Mouse (Mus musculus) erythroblast, adult 5-6 weeks (primary cell): ENCODE measurements around the gene Fbln1. TPM values are rescaled to one million over a fixed set of nuclear protein-coding genes. Genes with fewer than 3 reads are reported as not detected.

Experiments used
- ATAC-seq: replicated peaks from 2 replicates; pipeline ENCODE4 v1.8.0; 2016; ENCODE audit warnings: moderate number of reproducible peaks, mild to moderate bottlenecking, moderate TSS enrichment, inconsistent platforms; ENCODE audit not compliant: poor library complexity, low FRiP score, severe bottlenecking
- total RNA-seq, 2 experiments: library from RNA; stranded (forward) in 1 of 2; stranded (reverse) in 1 of 2; fragments of 150-400 nt in 1 of 2; fragments of 200-764, 138-1000 nt in 1 of 2; gene quantifications; 2 replicates each; pipeline versions ENCODE4 v1.2.3 to v1.2.4; 2015 to 2017; ENCODE audit warnings: low replicate concordance in 2 of 2

Fbln1 gene
- not detected in 2 replicates for total RNA-seq (2015; ENCODE audit: low replicate concordance)
- total RNA-seq (2017; ENCODE audit: low replicate concordance) = not detected in 2 replicates

DNA sequence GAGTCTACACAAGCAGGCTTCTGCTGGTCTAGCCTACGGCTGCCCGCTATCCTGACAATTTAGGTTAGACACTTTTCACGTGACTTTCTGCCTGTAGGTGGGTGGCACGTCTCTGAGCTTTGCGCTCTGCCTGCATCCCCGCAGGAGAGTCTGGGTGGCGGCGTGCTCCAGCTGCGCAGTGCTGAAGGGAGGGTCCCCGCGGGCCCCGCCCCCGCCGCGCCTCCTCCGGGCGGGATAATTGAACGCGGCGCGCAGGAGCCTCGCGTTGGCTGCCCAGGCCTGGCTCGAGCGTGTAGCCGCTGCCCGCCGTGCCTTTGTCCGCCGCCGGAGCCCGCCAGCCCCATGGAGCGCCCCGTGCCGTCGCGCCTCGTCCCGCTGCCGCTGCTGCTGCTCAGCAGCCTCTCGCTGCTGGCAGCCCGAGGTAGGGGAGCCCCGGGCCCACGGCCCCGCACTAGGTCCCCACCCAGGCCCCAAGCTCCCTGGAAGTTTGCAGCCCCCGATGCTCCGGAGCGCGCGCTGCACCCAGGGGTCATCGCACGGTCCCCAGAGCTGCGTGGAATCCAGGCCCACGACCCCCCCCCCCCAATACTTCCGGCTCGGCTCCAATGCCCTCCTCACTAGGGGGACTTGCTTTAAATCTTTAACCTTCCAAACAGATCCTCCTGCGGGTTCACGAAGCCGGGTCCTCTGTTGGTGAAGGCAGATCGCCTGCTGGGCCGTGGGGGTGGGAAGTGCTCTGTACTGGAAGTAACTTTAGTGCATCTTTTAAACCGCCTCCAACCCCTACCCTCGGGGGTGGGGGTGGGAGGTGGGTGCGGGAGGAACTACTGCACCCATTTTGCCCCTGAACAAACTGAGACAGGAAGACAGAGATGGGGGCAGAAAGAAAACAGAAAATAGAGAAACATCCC, at the start of gene Fbln1:
Gene Fbln1 (plus strand): TSS at position 158 of the 911 bp plus-strand sequence.
- ATAC-seq = no peak

DNA sequence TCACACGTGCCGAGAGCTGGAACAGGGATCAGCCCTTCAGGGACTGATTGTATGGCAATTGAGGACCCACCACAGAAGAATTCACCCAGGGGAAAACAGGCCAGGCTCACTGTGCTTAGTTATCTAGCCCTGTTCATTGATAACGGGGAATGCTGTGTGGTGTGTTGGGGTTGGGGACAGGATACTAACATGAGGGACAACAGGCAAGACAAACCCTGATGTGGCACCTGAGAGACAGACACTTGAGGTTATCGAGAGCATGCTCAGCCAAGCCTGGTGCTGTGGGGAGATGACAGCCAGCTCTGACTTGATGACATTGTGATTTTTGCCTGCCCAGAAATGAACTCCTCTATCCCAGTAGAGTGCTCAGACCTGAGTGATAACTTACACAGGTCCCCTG, 49.6 kb upstream of the Fbln1 start:
- ATAC-seq = no peak

DNA sequence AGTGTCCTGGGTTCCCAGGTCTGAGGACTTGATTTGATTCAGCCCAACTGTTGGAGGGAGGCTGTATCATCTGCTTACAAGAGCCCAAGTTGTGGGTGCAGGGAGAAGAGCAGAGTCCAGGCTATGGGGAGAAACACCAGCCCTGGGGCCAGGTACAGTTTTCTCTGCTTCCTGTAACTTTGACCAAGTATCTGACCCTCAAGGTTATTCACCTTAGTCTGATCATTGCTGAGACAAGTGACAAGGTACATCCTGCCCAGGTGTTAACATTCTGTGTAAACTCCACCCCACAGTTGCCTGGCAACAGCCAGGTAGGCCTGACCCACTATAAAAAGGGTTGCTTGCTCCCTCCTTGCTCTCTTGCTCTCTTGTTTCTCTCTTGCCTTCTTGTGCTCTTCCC, 44.3 kb upstream of the Fbln1 start:
- ATAC-seq = no peak

DNA sequence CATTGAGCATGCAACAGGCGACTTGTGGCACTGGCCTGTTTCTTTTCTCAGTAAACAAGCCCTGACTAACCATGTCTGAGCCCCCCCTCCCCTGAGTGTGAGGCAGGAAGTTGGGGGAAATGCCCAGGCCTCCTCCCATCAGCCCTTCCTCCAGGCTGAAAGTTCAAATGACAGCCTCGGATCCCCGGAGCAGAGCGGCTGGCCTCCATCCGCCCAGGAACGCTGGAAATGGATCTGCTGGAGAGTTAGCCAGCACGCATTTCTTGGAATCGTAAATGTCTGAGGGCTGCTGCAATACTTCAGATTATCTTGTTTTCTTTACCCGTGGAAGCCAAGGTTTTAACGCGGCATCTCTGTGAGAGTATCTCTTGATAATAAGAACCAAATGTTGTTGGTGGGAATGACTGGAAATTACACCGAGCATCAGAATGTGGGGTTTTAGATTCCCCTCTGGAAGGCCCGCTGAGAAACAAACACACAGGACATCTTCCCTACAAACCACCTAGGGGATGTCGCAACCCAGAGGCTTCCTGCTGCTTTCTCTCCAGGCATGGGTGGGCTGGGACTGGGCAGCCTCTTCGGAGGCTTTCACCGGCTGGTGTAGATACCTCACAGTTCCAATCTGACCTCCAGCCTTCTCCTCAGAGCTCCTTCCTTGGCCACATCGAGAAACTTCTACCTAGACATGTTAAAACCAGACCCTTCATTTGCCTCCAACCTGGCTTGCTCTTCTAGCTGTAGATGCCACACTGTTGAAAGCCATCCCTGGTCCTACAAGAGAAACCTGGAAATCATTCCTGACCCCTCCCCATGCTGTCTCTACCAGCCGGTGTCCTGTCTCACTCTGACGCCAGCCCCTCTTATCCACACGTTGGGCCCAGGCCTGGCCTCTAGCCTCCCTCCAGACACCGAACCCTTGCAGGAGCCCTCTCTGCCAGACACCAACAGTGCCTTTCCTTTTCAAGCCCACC, 42.8 kb upstream of the Fbln1 start:
- no peak for ATAC-seq

DNA sequence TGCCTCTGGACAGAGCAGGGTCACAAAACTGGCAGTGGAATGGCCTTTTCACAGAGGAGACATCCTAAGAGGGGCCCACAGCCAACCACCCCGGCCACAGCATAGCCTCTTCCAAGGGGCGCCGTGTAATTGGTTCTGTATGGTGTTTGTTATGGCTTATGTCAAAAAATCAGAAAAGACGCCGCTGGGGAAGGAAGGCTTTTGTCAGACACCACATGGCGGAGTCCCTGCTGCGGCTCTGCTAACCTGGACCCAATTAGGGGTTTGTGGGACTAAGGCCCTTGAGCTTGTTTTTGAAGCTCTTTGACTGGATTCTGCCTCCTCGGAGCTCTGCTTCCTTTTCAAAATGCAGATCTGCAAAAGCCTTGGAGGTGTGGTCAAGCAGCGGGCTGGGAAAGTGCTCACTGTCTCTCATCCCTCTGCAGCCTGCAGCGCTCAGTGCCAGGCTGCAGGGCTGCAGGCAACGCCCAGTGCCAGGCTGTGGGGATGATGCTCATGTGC, 39.3 kb upstream of the Fbln1 start:
- no peak for ATAC-seq

DNA sequence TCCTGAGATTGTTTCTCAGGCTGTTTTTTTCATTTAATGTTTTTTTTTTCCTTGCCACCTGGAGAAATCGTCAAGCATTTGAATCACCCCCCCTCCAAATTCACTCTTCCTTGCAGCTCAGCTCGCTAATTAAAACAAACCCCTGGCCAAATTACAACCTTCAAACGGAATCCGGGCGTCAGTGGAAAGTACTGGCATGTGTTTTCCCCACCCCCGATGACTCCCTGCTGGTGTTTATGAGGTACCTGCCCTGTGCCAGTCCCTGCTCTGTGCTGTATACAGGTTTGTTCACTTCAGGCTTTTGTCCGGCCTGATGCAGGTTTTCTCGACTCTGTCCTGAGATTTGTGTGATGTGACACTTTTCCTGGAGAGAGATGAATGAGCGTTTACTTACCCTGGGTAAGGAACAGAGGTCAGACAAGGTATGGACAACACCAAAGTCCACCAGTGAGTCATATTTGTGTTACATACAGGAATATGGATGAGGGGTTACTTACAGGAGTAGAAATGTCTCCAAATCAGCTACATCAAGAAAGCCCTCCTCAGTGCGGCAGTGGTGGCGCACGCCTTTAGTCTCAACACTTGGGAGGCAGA, 38.6 kb upstream of the Fbln1 start:
- ATAC-seq = no peak

DNA sequence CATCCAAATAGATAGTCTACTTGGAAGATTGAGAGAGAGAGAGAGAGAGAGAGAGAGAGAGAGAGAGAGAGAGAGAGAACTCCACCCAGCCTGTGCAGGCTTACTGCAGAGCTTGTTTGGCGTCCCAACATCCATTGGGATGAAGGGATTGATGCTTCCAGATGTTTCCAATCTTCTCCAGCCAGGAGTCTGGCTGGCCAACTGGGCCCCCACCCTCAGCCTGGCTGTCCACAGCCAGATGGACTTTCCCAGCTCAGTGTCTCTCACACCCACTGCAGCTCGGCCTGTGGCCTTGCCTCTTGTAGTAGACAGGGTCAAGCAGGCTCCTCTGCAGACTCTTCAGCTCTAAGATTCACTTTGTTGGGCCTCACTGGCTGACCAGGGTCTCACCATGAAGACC, 33.7 kb upstream of the Fbln1 start:
- no peak for ATAC-seq

DNA sequence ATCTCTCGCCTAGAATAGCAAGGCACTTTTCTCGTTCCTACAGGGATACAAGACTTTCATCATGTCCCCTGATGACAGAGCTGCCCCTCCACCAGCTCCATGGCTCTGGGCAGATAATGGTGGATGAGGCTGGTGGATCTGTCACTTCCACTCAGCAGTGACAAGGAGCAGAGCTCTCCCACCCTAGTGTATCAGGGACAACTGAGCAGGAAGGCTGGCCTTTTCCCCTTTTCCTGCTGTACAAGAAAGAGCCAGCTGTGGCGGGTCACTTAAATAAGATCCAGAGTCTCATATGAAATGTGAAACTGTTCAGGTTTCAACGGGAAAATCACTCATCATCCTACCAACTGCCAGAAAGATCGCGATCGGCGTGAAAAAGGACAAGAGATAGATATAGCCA, 32.3 kb upstream of the Fbln1 start:
- no peak for ATAC-seq

DNA sequence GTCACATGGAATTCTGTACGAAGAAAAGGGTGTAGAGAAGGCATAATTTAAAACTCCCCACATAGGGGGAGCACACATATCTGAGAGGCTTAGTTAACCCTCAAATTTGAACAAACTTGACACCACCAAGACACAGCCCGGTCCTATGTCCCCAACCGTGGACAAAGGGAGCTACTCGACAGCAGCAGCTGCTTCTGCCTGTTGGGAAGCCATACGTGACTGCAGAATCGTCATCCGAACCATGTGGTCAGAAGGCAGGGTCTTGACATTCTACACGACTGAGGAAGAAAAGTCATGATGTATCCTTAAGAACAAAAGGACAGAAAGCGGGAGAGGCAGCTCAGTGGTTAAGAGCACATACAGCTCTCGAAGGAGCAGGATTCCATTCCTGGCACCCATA, 31.7 kb upstream of the Fbln1 start:
- no peak for ATAC-seq

DNA sequence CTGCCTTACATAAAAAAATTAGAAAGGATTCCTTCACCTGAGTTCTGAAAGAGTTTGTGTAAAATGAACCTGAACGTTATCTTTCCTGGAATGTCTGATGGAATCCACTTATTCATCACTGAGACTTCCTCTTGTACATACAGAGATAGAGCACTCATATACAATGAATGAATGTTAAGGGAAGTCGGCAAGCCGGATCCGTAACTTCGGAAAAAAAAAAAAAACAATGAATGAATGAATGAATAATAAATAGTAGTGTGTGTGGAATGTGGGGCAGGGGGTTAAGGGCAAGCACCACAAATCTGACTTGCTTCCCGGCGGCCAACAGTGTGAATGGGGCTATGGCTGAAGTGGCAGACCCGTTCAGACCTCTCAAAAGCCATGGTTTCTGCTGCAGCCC, 28.2 kb upstream of the Fbln1 start:
- ATAC-seq = peak; percentile 70

DNA sequence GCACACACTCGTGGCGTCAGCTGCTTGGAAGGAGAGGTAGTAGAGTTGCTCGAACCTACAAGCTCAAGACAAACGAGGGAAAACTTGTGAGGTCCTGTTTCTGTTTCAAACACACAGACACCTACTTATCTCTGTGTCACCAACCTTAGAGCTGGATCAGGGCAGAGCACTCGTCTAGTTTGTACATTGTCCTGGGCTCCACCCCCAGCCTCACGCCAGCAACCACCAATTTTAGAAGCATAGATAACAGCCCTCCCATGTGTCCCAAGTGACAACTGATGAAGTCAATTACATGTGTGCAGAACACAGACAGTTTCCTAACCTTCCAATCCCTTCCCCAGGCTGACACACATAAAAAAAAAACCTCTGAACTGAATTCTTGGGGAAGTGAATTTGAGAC, 27.6 kb upstream of the Fbln1 start:
- ATAC-seq = no peak

DNA sequence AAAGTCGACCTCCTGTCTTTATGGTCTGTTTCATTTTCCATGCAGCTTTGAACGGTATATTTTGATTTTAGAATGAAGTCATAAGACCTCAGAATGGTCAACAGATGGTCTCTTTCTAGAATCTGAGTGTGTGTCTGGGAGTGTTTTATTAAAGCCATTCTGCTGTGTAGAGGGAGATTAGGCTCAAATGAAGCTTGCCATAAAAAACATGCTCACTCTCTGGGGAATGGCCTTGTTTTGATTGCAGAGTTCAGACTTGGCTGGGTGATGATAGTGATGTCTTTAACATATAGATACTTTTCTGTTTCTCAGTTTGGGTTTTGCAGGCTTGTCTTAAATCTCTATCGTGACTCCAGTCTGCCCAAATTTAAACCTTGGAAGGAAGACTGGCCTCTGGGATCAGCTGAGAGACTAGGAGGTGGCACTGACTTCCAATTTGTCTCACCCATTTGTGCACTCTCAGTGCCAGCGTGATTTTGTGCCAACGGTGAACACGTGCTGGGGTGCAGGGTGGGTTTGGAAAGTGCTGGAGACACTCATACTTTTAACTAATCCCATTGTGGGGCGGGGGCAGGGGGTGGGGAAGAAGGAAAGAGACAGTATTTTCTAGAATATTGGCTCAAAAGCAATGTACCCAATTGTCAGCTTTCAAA, 26.1 kb upstream of the Fbln1 start:
- no peak for ATAC-seq

DNA sequence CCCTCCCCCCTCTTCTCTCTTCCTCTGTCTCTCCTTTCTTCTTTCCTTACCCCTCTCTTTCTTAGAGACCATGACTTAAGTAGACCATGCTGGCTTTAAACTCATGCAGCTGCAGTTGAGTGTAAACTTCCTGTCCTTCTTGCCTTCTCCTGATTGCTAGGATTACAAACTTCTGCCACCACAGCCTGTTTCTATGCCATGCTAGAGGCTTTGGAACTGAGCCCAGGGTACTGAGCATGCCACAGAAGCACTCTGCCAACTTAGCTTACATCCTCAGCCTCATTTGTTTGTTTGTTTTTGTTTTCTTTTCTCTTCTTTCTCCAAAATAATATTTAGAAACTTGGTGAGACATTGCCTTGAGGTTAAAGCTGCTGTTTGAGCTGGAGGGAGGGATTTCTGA, 25.4 kb upstream of the Fbln1 start:
- ATAC-seq = no peak

DNA sequence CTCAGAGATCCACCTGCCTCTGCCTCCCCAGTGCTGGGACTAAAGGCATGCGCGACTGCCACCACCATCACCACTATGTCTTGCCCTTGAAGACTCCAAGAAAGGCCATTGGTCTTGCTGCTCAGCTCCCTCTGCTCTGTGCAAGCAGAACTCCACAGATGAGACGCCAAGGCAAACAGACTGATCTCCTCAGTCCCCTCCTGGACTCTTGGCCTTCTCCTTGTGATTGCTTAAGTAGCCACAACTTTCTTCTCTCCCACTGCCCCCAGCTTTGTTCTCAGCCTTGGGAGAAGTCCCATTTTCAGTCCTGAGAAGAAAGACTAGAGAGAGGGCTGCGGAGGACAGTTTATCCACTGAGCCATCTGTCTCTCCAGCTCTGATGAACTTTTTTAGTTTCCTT, 23.7 kb upstream of the Fbln1 start:
- no peak for ATAC-seq

DNA sequence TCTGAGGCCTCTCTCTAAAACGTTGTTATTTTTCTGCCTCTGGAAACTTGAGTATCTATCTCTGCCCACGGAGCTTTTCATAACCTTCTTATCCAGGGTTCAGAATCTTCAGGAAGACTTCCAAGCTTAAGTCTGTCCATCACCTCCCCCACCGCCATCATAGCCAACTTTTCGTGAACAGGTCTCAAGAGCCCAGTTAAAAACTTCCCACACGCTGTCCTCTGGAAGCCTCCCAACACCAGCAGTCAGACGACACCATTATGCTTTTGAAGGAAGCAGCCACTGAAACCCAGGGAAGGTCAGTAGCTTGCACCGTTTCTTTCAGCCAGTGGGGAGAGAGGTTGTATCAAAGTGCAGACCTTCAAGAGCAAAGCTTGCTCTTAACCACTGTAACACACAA, 18.8 kb upstream of the Fbln1 start:
- no peak for ATAC-seq

DNA sequence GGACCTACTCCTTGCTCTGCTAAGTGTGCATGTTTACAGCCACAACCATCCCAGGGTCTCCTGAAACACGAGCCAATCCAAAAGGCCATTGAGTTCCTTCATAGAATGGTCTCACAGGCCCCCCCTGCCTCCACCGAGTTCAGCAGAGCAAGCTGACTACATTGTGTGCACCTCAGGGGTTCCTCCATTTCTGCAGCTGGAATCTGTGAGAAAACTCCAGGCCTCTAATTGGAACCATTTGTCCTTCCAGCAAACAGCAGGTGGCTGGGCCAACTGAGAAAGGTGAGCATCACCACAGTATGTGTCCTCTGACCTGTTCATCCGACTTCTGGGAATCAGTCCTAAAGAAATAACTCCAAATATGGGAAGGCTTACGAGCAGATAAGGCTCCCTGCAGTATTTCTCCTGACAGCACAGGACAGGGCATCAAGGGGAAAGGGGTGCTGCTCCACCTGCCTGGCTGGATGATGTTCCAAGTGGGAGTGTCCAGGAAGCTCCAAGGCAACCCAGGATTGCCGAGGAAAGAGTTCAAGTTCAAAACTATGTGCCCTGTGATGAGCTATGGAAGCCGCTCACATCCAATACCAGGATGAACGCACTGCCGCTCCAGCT, 17.5 kb upstream of the Fbln1 start:
- ATAC-seq = no peak

DNA sequence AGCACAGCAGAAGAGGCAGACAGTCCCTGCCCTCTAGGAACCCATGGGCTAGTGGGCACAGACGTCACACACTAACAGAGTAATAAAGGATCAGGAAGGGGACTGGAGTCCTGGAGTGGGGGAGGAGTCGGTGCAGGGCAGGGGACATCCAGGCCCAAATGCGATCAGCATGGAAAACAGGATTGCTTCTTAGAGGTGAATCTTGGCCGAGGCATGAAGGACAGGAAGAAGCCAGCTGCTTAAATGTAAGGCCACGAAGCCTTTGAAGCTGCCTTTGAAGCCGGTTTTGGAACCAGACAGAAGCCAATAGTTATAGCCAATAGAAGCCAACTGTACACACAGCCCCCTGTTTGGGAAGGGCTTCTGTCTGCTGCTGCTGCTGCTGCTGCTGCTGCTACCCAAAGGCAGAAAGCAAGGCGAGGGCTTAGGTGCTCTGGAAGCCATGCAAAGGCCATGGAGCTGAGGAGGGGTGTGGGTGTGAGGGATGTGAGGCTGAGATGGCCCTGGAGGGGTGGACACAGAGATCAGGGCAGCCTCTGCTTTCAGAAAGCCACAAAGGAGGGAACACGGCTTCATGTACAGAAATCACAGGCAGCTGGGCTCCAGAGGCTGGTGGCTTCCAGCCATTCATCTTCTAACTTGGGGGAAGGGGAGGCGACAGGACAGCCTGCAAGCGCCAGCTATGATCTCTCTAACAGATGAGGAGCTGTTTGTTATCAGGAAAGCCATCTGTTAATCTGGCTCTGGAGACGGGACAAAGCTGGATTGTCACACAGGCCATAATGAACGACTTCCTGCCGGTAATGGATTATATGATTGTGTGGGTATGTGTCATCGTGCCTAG, 5.1 kb upstream of the Fbln1 start:
- ATAC-seq = no peak

DNA sequence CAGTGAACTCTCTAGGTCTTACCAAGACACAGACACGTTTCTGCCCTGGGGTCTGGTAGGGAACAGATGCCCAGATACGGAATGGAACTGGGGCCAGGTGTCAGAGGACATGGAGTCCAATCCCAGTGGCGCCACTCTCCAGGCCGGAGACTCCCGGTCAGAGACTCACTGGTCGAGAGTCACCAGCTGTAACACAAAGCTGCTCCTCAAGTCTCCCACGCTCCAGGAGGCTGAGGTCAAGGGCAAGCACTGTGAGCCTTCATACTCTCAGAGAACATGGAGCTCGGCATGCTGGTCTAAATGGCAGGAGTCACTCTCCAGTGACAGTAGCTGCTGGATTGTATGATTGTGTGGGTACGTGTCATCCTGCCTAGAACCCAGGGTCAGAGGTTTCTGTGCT, 3.5 kb upstream of the Fbln1 start:
- no peak for ATAC-seq
